Mouse (Mus musculus): ENCODE data around the gene Gm14085.
"Not testable (repeated sequence)": the region's sequence is repeated elsewhere in the genome, so short reads cannot be mapped to it uniquely, and the experiment has no call there.

Gm14085 gene

GRCm38 (mm10) chr2:122484641-122485040, at the start of gene Gm14085:
Gene Gm14085, plus strand, starts transcription at chr2:122484941.
- no peak for DNase-seq

GRCm38 (mm10) chr2:122438706-122439482, 45.8 kb upstream of the Gm14085 start:
- DNase-seq, result not testable (repeated sequence)

GRCm38 (mm10) chr2:122440521-122440920, 44.2 kb upstream of the Gm14085 start:
- DNase-seq, result not testable (repeated sequence)

GRCm38 (mm10) chr2:122441000-122441933, 43.5 kb upstream of the Gm14085 start:
- no peak for DNase-seq

- DNase-seq, result no peak
Measured at GRCm38 (mm10) chr2:122450351-122450750, 34.4 kb upstream of the Gm14085 start.

GRCm38 (mm10) chr2:122452426-122452825, 32.3 kb upstream of the Gm14085 start:
- DNase-seq, result no peak

GRCm38 (mm10) chr2:122466901-122467300, 17.8 kb upstream of the Gm14085 start:
- DNase-seq, result peak in 1 of 2 experiments; percentile 4

GRCm38 (mm10) chr2:122467351-122468013, 17.3 kb upstream of the Gm14085 start:
- DNase-seq, result peak; percentile 87 to 93

- no peak for DNase-seq
Measured at GRCm38 (mm10) chr2:122469221-122469620, 15.5 kb upstream of the Gm14085 start.

GRCm38 (mm10) chr2:122476585-122476984, 8.2 kb upstream of the Gm14085 start:
- DNase-seq, result no peak

GRCm38 (mm10) chr2:122483787-122484186, 954 bp upstream of the Gm14085 start:
- not testable (repeated sequence) for DNase-seq

GRCm38 (mm10) chr2:122485654-122486053, 913 bp downstream of the Gm14085 start:
- DNase-seq, result not testable (repeated sequence)

GRCm38 (mm10) chr2:122486122-122486521, 1.4 kb downstream of the Gm14085 start:
- DNase-seq, result not testable (repeated sequence)

- DNase-seq, result no peak
Measured at GRCm38 (mm10) chr2:122486674-122487073, 1.9 kb downstream of the Gm14085 start.

- not testable (repeated sequence) for DNase-seq
Measured at GRCm38 (mm10) chr2:122529696-122530095, 45.0 kb downstream of the Gm14085 start.

GRCm38 (mm10) chr2:122531290-122531689, 46.5 kb downstream of the Gm14085 start:
- DNase-seq, result peak; percentile 26 to 27

- no peak for DNase-seq
Measured at GRCm38 (mm10) chr2:122531726-122532125, 47.0 kb downstream of the Gm14085 start.

GRCm38 (mm10) chr2:122532136-122532801, 47.5 kb downstream of the Gm14085 start:
- DNase-seq, result peak; percentile 3 to 5

- DNase-seq, result no peak
Measured at GRCm38 (mm10) chr2:122532802-122533186, 48.1 kb downstream of the Gm14085 start.

GRCm38 (mm10) chr2:122533378-122533777, 48.6 kb downstream of the Gm14085 start:
- peak in 1 of 2 experiments; percentile 2 for DNase-seq

- no peak for DNase-seq
Measured at GRCm38 (mm10) chr2:122534671-122535070, 49.9 kb downstream of the Gm14085 start.

- DNase-seq, result peak in 1 of 2 experiments; percentile 5
Measured at GRCm38 (mm10) chr2:122558317-122558716, 73.6 kb downstream of the Gm14085 start.
